Mouse (Mus musculus) heart, embryonic 11.5 days (tissue): Measurements from ENCODE around the gene Mfng. TPM values are rescaled to one million over a fixed set of nuclear protein-coding genes. Genes with fewer than 3 reads are reported as not detected.

Source experiments
- ATAC-seq: fragments of 200-750 bp; cut with Nextera tagmentation; replicated peaks from 2 replicates; pipeline ENCODE4 v1.8.0; 2017; ENCODE audit warnings: moderate library complexity; ENCODE audit not compliant: insufficient number of reproducible peaks, low FRiP score, low TSS enrichment
- H3K27ac ChIP-seq: fragments of 300-500 bp; sonication (generic); 2 replicates; pipeline ENCODE4 v1.5.1; 2014; ENCODE audit warnings: mild to moderate bottlenecking, low read depth, low read length
- H3K27me3 ChIP-seq: fragments of 300-500 bp; sonication (generic); 2 replicates; pipeline ENCODE4 v1.6.1; 2014; ENCODE audit warnings: mild to moderate bottlenecking, low read length, mixed read lengths; ENCODE audit not compliant: control insufficient read depth, insufficient read depth
- H3K36me3 ChIP-seq: fragments of 300-500 bp; sonication (generic); 2 replicates; pipeline ENCODE4 v1.6.1; 2014; ENCODE audit warnings: mild to moderate bottlenecking, low read length, moderate library complexity, mixed read lengths; ENCODE audit not compliant: control insufficient read depth, insufficient read depth
- H3K4me1 ChIP-seq: fragments of 300-500 bp; sonication (generic); 2 replicates; pipeline ENCODE4 v1.6.1; 2014; ENCODE audit warnings: low read length; ENCODE audit not compliant: control insufficient read depth, insufficient read depth
- H3K4me2 ChIP-seq: fragments of 300-500 bp; sonication (generic); 2 replicates; pipeline ENCODE4 v1.6.1; 2014; ENCODE audit warnings: mild to moderate bottlenecking, moderate library complexity
- H3K4me3 ChIP-seq: fragments of 300-500 bp; sonication (generic); 2 replicates; pipeline ENCODE4 v1.5.1; 2014; ENCODE audit warnings: low read depth, low read length
- H3K9ac ChIP-seq: fragments of 300-500 bp; sonication (generic); 2 replicates; pipeline ENCODE4 v1.6.1; 2014; ENCODE audit warnings: mild to moderate bottlenecking, low read depth, low read length, moderate library complexity
- H3K9me3 ChIP-seq: fragments of 300-500 bp; sonication (generic); replicated peaks from 2 replicates; pipeline ENCODE4 v1.6.1; 2016; ENCODE audit warnings: low read length; ENCODE audit not compliant: control insufficient read depth
- WGBS: fragments of 180-500 bp; shearing (Covaris S2); extraction: QIAGEN DNeasy Blood & Tissue Kit; methylation state at CpG from one replicate; pipeline ENCODE4 v1.1.7; 2014; ENCODE audit not compliant: insufficient replicate concordance; 5-methylcytosine and 5-hydroxymethylcytosine counted together
- polyA plus RNA-seq: library from polyadenylated mRNA; unstranded; fragments of >200 nt; fragmentation: Nextera tagmentation; extraction: Ambion mirVana; gene quantifications from 2 replicates; pipeline ENCODE4 v1.2.1, GENCODE M21; 2014

Gene Mfng
- polyA plus RNA-seq, 1 experiment from 2014 or later = 3.0 TPM

GRCm38 (mm10) chr15:78805351-78805750 lies 32.1 kb upstream of the Mfng start:
- Histone ChIP-seq H3K36me3 (no peaks in the 10 kb centered on the region), H3K27ac (no peak overlapping the region), H3K4me3 (no peak overlapping the region), H3K27me3 (peaks cover 24% of the 10 kb centered on the region), H3K9me3 (no peaks in the 10 kb centered on the region), H3K4me2 (no peak overlapping the region), H3K4me1 (peaks cover 28% of the 10 kb centered on the region), H3K9ac (no peak overlapping the region)
- 68% methylated on average over 2 of the region's 2 CpGs for WGBS
- no peak for ATAC-seq

DNA sequence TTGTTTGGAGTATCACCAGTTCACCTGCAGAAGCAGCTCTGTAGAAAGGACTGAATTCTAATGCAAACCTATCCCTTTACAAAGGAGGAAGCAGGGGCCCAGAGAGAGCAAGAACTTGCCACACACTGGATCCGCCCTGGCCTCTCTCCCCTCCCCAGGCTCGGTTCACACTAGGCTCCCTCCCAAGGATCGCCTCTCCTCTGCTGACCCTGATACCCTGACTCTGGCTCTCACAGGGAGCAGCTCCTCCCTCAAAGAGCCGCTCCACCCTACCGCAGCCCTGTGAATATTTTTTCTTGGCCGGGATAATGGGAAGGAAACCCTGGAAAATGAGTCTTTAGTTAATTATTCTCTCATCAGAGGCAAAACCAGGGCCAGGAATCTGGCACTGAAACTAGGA lies 31.1 kb upstream of the Mfng start:
- 13% methylated on average over 6 of the region's 6 CpGs for WGBS

GRCm38 (mm10) chr15:78803499-78803900 lies 30.2 kb upstream of the Mfng start:
- peaks cover 28% of the 10 kb centered on the region for H3K4me1 ChIP-seq
- no peaks in the 10 kb centered on the region for H3K36me3 ChIP-seq
- no peak overlapping the region for H3K9ac ChIP-seq
- peaks cover 27% of the 10 kb centered on the region for H3K27me3 ChIP-seq
- peak overlapping the region; percentile 96 for H3K4me2 ChIP-seq
- no peaks in the 10 kb centered on the region for H3K9me3 ChIP-seq
- WGBS = 3% methylated on average over 8 of the region's 8 CpGs
- no peak overlapping the region for H3K4me3 ChIP-seq
- no peak overlapping the region for H3K27ac ChIP-seq
- no peak for ATAC-seq

More for the DNA sequence above, 31.1 kb upstream of the Mfng start:
- no peaks in the 10 kb centered on the region for H3K9me3 ChIP-seq
- ATAC-seq = no peak
- H3K4me3 ChIP-seq = no peak overlapping the region
- H3K4me1 ChIP-seq = peaks cover 28% of the 10 kb centered on the region
- H3K27ac ChIP-seq = no peak overlapping the region
- H3K9ac ChIP-seq = no peak overlapping the region
- no peaks in the 10 kb centered on the region for H3K36me3 ChIP-seq
- no peak overlapping the region for H3K4me2 ChIP-seq
- peaks cover 24% of the 10 kb centered on the region for H3K27me3 ChIP-seq

GRCm38 (mm10) chr15:78802776-78803391 lies 29.6 kb upstream of the Mfng start, which contains the start of gene Card10:
Gene Card10, minus strand, starts transcription at chr15:78803042.
- Histone ChIP-seq H3K9me3 (no peaks in the 10 kb centered on the region), H3K4me3 (peak within 1 kb of the TSS; percentile 69), H3K9ac (peak within 1 kb of the TSS; percentile 81), H3K36me3 (no peaks in the 10 kb centered on the region), H3K27me3 (peaks cover 33% of the 10 kb centered on the region), H3K4me1 (peaks cover 28% of the 10 kb centered on the region), H3K4me2 (peak within 1 kb of the TSS; percentile 96), H3K27ac (peak within 1 kb of the TSS; percentile 68)
- under 1% methylated on average over 69 of the region's 70 CpGs for WGBS
- peak; percentile 59; the same call in 1 of the 2 replicates for ATAC-seq

- 5% methylated on average over 67 of the region's 67 CpGs for WGBS
- Histone ChIP-seq H3K27me3 (peaks cover 36% of the 10 kb centered on the region), H3K9me3 (no peaks in the 10 kb centered on the region), H3K4me2 (peak overlapping the region; percentile 96), H3K4me3 (peak overlapping the region; percentile 69), H3K27ac (peak overlapping the region; percentile 68), H3K9ac (peak overlapping the region; percentile 81), H3K36me3 (no peaks in the 10 kb centered on the region), H3K4me1 (peaks cover 28% of the 10 kb centered on the region)
- no peak for ATAC-seq
Observed at GRCm38 (mm10) chr15:78801971-78802741, 28.9 kb upstream of the Mfng start.

DNA sequence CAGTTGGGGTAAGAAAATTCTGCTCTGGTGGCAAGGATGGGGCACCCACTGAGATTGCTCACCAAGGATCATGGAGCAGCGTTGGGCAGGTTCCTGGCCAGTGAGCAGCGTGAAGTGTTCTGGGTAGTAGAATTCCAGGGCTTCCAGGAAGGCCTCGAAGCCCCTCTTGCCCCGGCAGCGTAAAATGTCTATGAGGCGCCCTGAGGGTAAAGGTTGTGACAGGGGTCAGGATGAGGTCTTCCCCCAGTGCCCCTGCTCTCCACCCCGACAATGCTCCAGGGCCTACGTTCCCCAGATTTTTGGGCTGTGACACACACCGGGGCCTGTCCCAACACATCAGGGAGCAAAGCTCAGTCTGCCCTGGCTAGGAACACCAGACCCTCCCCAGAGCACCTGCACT lies 28.3 kb upstream of the Mfng start:
- Histone ChIP-seq H3K4me3 (peak overlapping the region; percentile 69; the same call in 1 of the 2 replicates), H3K4me1 (peaks cover 24% of the 10 kb centered on the region), H3K36me3 (no peaks in the 10 kb centered on the region), H3K9me3 (no peaks in the 10 kb centered on the region), H3K27me3 (peaks cover 36% of the 10 kb centered on the region), H3K4me2 (peak overlapping the region; percentile 96), H3K27ac (no peak overlapping the region), H3K9ac (no peak overlapping the region)
- no peak for ATAC-seq
- WGBS = 74% methylated on average over 9 of the region's 9 CpGs

DNA sequence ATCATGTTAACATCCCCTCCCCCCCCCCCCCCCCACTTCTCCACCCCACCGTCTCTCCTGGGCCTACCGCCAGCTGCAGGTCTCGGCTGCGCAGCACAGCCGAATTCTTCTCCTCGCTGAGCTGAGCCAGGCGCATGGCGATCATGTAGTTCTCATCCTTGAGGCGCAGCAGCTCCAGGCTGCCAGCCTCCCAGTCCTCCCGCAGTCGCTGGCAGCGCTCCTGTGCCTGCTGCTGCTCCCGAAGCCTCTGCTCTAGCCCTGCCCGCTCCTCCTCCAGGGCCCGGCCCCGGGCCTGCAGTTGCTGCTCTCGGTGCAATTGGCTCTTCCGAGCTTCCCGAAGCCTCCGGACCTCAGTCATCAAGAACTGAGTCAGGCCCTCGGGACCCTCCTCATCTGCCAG lies 25.8 kb upstream of the Mfng start:
- Histone ChIP-seq H3K9ac (no peak overlapping the region), H3K4me2 (no peak overlapping the region), H3K27ac (no peak overlapping the region), H3K4me1 (peaks cover 24% of the 10 kb centered on the region), H3K36me3 (no peaks in the 10 kb centered on the region), H3K27me3 (peaks cover 32% of the 10 kb centered on the region), H3K9me3 (no peaks in the 10 kb centered on the region), H3K4me3 (no peak overlapping the region)
- WGBS = 56% methylated on average over 21 of the region's 21 CpGs
- no peak for ATAC-seq

- Histone ChIP-seq H3K4me1 (peaks cover 8% of the 10 kb centered on the region), H3K4me3 (no peak overlapping the region), H3K27ac (no peak overlapping the region), H3K9ac (no peak overlapping the region), H3K9me3 (no peaks in the 10 kb centered on the region), H3K36me3 (no peaks in the 10 kb centered on the region), H3K4me2 (no peak overlapping the region), H3K27me3 (peaks cover 22% of the 10 kb centered on the region)
- WGBS = 85% methylated on average over 8 of the region's 8 CpGs
- ATAC-seq = no peak
Observed at GRCm38 (mm10) chr15:78797060-78797329, 23.7 kb upstream of the Mfng start.
